Mouse (Mus musculus) bone marrow, adult 2 months (tissue): ENCODE results near the gene E130114P18Rik.

Source experiments
- CTCF ChIP-seq: fragments of 200-500 bp; IDR thresholded peaks from 2 replicates; pipeline ENCODE4 v1.5.1; 2011; ENCODE audit warnings: low read length, control low read depth; ENCODE audit not compliant: control insufficient read depth, insufficient read depth
- POLR2A ChIP-seq: fragments of 200-500 bp; IDR thresholded peaks from 2 replicates; pipeline ENCODE4 v1.6.1; 2011; ENCODE audit warnings: low read depth, mild to moderate bottlenecking, control low read depth, low read length, borderline replicate concordance; ENCODE audit not compliant: control insufficient read depth

DNA sequence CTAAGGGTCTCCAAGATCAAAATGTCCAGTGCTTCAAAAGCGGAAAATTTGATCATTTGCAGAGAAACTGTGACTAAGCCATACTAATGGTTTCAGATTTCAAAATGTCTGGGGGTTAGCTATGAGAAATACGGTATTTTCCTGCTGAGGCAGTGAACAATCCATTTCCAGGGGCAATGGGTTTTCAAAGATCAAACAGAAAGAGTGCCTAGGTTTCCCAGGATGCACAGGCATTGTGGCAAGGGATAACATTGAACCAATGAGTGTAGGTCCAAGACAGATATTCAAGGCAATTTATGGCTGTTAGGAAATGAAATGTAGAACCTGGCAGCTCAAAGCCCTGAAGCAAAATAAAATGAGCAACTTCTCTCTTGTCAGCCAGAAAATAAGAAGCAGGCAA is 220.3 kb downstream of the E130114P18Rik start:
- no peak for TF ChIP-seq CTCF
- no peak for TF ChIP-seq POLR2A
